Mouse (Mus musculus): ENCODE data around the gene Ankmy1.

DNA sequence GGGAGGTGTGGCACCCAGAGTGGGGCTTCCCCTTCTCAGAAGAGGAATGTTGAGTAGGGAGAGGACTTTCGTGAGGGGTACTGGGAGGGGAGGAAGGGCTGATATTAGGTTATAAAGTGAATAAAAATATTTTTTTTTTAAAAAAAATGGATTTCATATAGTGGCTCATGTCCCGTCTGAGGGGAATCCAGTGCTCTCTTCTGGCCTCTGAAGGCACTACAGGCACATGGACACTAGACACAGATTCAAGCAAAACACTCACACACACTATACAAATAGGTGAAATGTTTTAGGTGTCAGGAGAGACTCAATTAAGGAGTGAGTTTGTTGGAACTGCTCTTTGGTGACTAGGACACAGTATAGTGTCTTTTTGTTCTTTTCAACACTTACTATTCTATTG lies 33.3 kb upstream of the Ankmy1 start:
- no peak for TF ChIP-seq POLR2A (IDR thresholded peaks at IDR 0.05; ENCODE audit: low read depth, low read length)
- no peak for TF ChIP-seq CTCF (IDR thresholded peaks at IDR 0.05; ENCODE audit: extremely low read depth, insufficient read length, insufficient replicate concordance, low read depth, low read length)
